In genomic region chr11:104673412-104673811, GRCm38 (mm10) we compare ENCODE assay signal across 30 mouse cellular contexts. TPM values are rescaled to one million over a fixed set of nuclear protein-coding genes. Genes with fewer than 3 reads are reported as not detected.
"Had no signal": no experiment of that assay in that cellular context is flagged by ENCODE, and none has a peak within 500 bp of the region (broad histone marks: within the 10 kb centered on the region; RNA-seq: fewer than 3 reads in every experiment).

No protein-coding gene starts in this region.

- H3K27ac ChIP-seq: gastrocnemius, adult 2 months; heart, embryonic 10.5 days; hindbrain, embryonic 10.5 days; hindbrain, embryonic 12.5 days; hindbrain, embryonic 15.5 days; intestine, embryonic 15.5 days; layer of hippocampus, adult 2 months; left cerebral cortex, adult 2 months; limb, embryonic 10.5 days; limb, embryonic 12.5 days; liver, embryonic 13.5 days; liver, embryonic 15.5 days had no signal

- H3K36me3 ChIP-seq: heart, embryonic 10.5 days; heart, embryonic 12.5 days; hindbrain, embryonic 10.5 days; hindbrain, embryonic 12.5 days; hindbrain, embryonic 15.5 days; intestine, embryonic 15.5 days; limb, embryonic 10.5 days; limb, embryonic 12.5 days; liver, embryonic 13.5 days; liver, embryonic 15.5 days had no signal

- H3K9ac ChIP-seq: heart, embryonic 12.5 days; hindbrain, embryonic 12.5 days; hindbrain, embryonic 15.5 days; intestine, embryonic 15.5 days; limb, embryonic 12.5 days; liver, embryonic 13.5 days; liver, embryonic 15.5 days had no signal

- H3K4me1 ChIP-seq: heart, embryonic 10.5 days; hindbrain, embryonic 10.5 days; hindbrain, embryonic 12.5 days; hindbrain, embryonic 15.5 days; intestine, embryonic 15.5 days; limb, embryonic 10.5 days; limb, embryonic 12.5 days; liver, embryonic 15.5 days had no signal

- ATAC-seq: inflammation-experienced regulatory T-cells, adult 6 months; intestine, embryonic 15.5 days; intestine, postnatal 0 days had no signal

- DNase-seq: gastrocnemius, adult 2 months; gastrocnemius, postnatal 10 days; gastrocnemius, postnatal 25 days; heart, postnatal 10 days; heart, postnatal 4 days; kidney, adult 18-20 months; kidney, adult 8-10 months; kidney, postnatal 10 days; kidney, postnatal 25 days; kidney, postnatal 4 days; liver; liver, embryonic 13.5 days had no signal

- H3K27me3 ChIP-seq: heart, embryonic 12.5 days; hindbrain, embryonic 12.5 days; hindbrain, embryonic 15.5 days; intestine, embryonic 15.5 days; limb, embryonic 12.5 days; liver, embryonic 13.5 days; liver, embryonic 15.5 days had no signal

- H3K4me2 ChIP-seq: heart, embryonic 12.5 days; hindbrain, embryonic 12.5 days; hindbrain, embryonic 15.5 days; intestine, embryonic 15.5 days; limb, embryonic 12.5 days; liver, embryonic 11.5 days; liver, embryonic 13.5 days; liver, embryonic 15.5 days had no signal

- H3K9me3 ChIP-seq: heart, embryonic 10.5 days; heart, embryonic 12.5 days; hindbrain, embryonic 10.5 days; hindbrain, embryonic 12.5 days; hindbrain, embryonic 15.5 days; intestine, embryonic 15.5 days; limb, embryonic 10.5 days; limb, embryonic 12.5 days; liver, embryonic 13.5 days; liver, embryonic 15.5 days had no signal

- H3K4me3 ChIP-seq: gastrocnemius, adult 2 months; heart, embryonic 10.5 days; heart, embryonic 12.5 days; hindbrain, embryonic 10.5 days; hindbrain, embryonic 12.5 days; hindbrain, embryonic 15.5 days; intestine, embryonic 15.5 days; layer of hippocampus, adult 2 months; left cerebral cortex, adult 2 months; limb, embryonic 10.5 days; limb, embryonic 12.5 days; liver, embryonic 13.5 days; liver, embryonic 15.5 days had no signal

RNA-seq across cellular contexts. Expression of gene Gm11639, which starts 12.1 kb away (rescaled TPM):
- total RNA-seq: gastrocnemius, adult 2 months; granulocyte monocyte progenitor cell, adult 5-6 weeks had no signal
- polyA plus RNA-seq: heart, embryonic 14.5 days; heart, embryonic 16.5 days; hindbrain, embryonic 10.5 days; hindbrain, embryonic 12.5 days; intestine, embryonic 15.5 days; intestine, postnatal 0 days; kidney, embryonic 16.5 days; limb, embryonic 10.5 days; limb, embryonic 12.5 days had no signal
